In the genomic region with DNA sequence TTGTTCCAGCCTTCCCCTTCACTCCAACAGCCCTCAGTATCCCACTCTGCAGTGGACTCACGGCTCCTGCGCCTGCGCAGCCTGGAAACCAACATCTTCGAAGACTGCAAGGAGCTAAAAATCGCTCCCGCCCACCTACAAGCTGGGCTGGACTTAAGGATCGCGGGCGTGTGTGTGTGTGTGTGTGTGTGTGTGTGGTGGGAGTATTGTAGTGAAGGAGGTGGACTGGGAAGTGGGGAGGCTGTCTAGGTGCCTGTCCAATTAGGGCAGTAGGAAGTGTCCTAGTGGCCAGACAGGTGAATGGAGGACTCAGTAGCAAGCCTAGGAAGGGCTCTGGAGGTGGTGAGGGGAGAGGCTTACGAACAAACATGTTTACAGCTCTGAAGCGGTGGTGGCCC, we compare ENCODE assay signal across 8 mouse cellular contexts. TPM values are rescaled to one million over a fixed set of nuclear protein-coding genes. Genes with fewer than 3 reads are reported as not detected.
A peak's percentile ranks its signal among the peaks of the same experiment; 100 is the strongest.
DNase-seq lines count a peak whose midpoint lies in the region; ATAC-seq lines count a peak whose summit lies in the region.
"Had no signal": no experiment of that assay in that cellular context is flagged by ENCODE, and none has a peak within 500 bp of the region (broad histone marks: within the 10 kb centered on the region; RNA-seq: fewer than 3 reads in every experiment).

No protein-coding gene starts in this region.

- no peak overlapping the region for H3K27ac ChIP-seq in forebrain, embryonic 12.5 days
- peak overlapping the region; percentile 79 for H3K27ac ChIP-seq in neural tube, embryonic 14.5 days (ENCODE audit: low read depth, low read length)
- H3K27ac ChIP-seq: macrophage had no signal

- DNase-seq in layer of hippocampus, postnatal 10 days (ENCODE audit: low spot score in 2 of 2), result peak; percentile 31 to 59
- DNase-seq in gastrocnemius, postnatal 14 days, result no peak
- DNase-seq in urinary bladder, postnatal 36 days (ENCODE audit: low spot score in 2 of 2), result no peak

- H3K4me3 ChIP-seq in megakaryocyte, embryonic 14.5 days (replicated peaks), result peak overlapping the region; percentile 14
- peak overlapping the region; percentile 70 for H3K4me3 ChIP-seq in forebrain, embryonic 12.5 days (replicated peaks)
- H3K4me3 ChIP-seq in neural tube, embryonic 14.5 days (ENCODE audit: low read depth, low read length), result peak overlapping the region; percentile 69

- H3K9me3 ChIP-seq in megakaryocyte, embryonic 14.5 days, result no peaks in the 10 kb centered on the region
- H3K9me3 ChIP-seq in forebrain, embryonic 12.5 days, result no peaks in the 10 kb centered on the region
- no peaks in the 10 kb centered on the region for H3K9me3 ChIP-seq in neural tube, embryonic 14.5 days (ENCODE audit: control insufficient read depth, low read length)

- no peak for ATAC-seq in megakaryocyte, adult 5-6 weeks (ENCODE audit: poor library complexity, severe bottlenecking)
- ATAC-seq in forebrain, embryonic 12.5 days (ENCODE audit: low FRiP score), result peak; percentile 27; the same call in 1 of the 2 replicates
- ATAC-seq in neural tube, embryonic 14.5 days (ENCODE audit: low read depth), result peak; percentile 59

- intact Hi-C loops in gastrocnemius, postnatal 14 days (cut with DNase I; ENCODE audit: low total_unique reads), result no loop called here

- H3K4me2 ChIP-seq in forebrain, embryonic 12.5 days, result peak overlapping the region; percentile 98
- peak overlapping the region; percentile 69 for H3K4me2 ChIP-seq in neural tube, embryonic 14.5 days (ENCODE audit: low read depth, low read length)

- peaks cover 30% of the 10 kb centered on the region for H3K4me1 ChIP-seq in megakaryocyte, embryonic 14.5 days
- H3K4me1 ChIP-seq in forebrain, embryonic 12.5 days, result peaks cover 29% of the 10 kb centered on the region
- H3K4me1 ChIP-seq in neural tube, embryonic 14.5 days (ENCODE audit: control insufficient read depth, insufficient read depth, low read length), result 0 out of 2 replicates have a peak, but pooled peaks cover 4% of the 10 kb centered on the region

- no peaks in the 10 kb centered on the region for H3K36me3 ChIP-seq in megakaryocyte, embryonic 14.5 days (replicated peaks; ENCODE audit: low read length)
- H3K36me3 ChIP-seq in forebrain, embryonic 12.5 days (replicated peaks), result no peaks in the 10 kb centered on the region
- H3K36me3 ChIP-seq in neural tube, embryonic 14.5 days (ENCODE audit: control insufficient read depth, insufficient read depth, low read length), result no peaks in the 10 kb centered on the region

- peaks cover 73% of the 10 kb centered on the region for H3K27me3 ChIP-seq in megakaryocyte, embryonic 14.5 days (replicated peaks)
- H3K27me3 ChIP-seq in forebrain, embryonic 12.5 days, result peaks cover 72% of the 10 kb centered on the region
- peaks cover 5% of the 10 kb centered on the region; the same call in 1 of the 2 replicates for H3K27me3 ChIP-seq in neural tube, embryonic 14.5 days (ENCODE audit: control insufficient read depth, insufficient read depth, low read length)

- WGBS in forebrain, embryonic 12.5 days, result 3% methylated on average over 11 of the region's 11 CpGs
- WGBS in neural tube, embryonic 14.5 days, result 2% methylated on average over 11 of the region's 11 CpGs

- H3K9ac ChIP-seq in forebrain, embryonic 12.5 days, result peak overlapping the region; percentile 69; the same call in 1 of the 2 replicates
- peak overlapping the region; percentile 84 for H3K9ac ChIP-seq in neural tube, embryonic 14.5 days (replicated peaks; ENCODE audit: low read depth, low read length)

RNA-seq across cellular contexts. Expression of gene Rtbdn, which starts 1.6 kb away (rescaled TPM):
- polyA plus RNA-seq in megakaryocyte, embryonic 14.5 days (2012; ENCODE audit: insufficient read depth, low replicate concordance), result not detected in 2 replicates
- not detected in 2 replicates for total RNA-seq in megakaryocyte, adult 5-6 weeks (2015)
- total RNA-seq in megakaryocyte, adult 5-6 weeks (2017), result not detected in 2 replicates
- 0.88 and 1.6 TPM in 2 replicates for polyA plus RNA-seq in forebrain, embryonic 12.5 days (2016; fragmentation: Nextera tagmentation; extraction: Ambion mirVana)
- 1 to 10 TPM; 3.1 to 3.6 TPM for total RNA-seq in layer of hippocampus, postnatal 10 days (2021)
- 1.3 and 3.5 TPM in 2 replicates for polyA plus RNA-seq in neural tube, embryonic 14.5 days (2014; fragmentation: Nextera tagmentation; extraction: Ambion mirVana)
- total RNA-seq in gastrocnemius, postnatal 14 days (2021), result not detected
- polyA plus RNA-seq: macrophage had no signal

RNA-seq across cellular contexts. Expression of gene Mast1, which starts 8.1 kb away (rescaled TPM):
- polyA plus RNA-seq in megakaryocyte, embryonic 14.5 days (2012; ENCODE audit: insufficient read depth, low replicate concordance), result 0.20 TPM in 1 of 2 replicates, not detected in the other
- total RNA-seq in megakaryocyte, adult 5-6 weeks (2015), result 0.02 TPM in 1 of 2 replicates, not detected in the other
- total RNA-seq in megakaryocyte, adult 5-6 weeks (2017), result 0.07 and 0.08 TPM in 2 replicates
- 29.3 and 35.3 TPM in 2 replicates for polyA plus RNA-seq in forebrain, embryonic 12.5 days (2016; fragmentation: Nextera tagmentation; extraction: Ambion mirVana)
- 100 to 1,000 TPM; 162 to 169 TPM for total RNA-seq in layer of hippocampus, postnatal 10 days (2021)
- polyA plus RNA-seq in neural tube, embryonic 14.5 days (2014; fragmentation: Nextera tagmentation; extraction: Ambion mirVana), result 75.6 and 79.8 TPM in 2 replicates
- under 1 TPM in 1 of 2 experiments, not detected in 1; 0.07 TPM for total RNA-seq in gastrocnemius, postnatal 14 days (2021)

RNA-seq across cellular contexts. Expression of gene Gm49661, which starts 24.0 kb away (rescaled TPM):
- polyA plus RNA-seq in megakaryocyte, embryonic 14.5 days (2012; ENCODE audit: insufficient read depth, low replicate concordance), result not detected in 2 replicates
- total RNA-seq in megakaryocyte, adult 5-6 weeks (2015), result 3.2 TPM in 1 of 2 replicates, not detected in the other
- not detected in 2 replicates for total RNA-seq in megakaryocyte, adult 5-6 weeks (2017)
- polyA plus RNA-seq in forebrain, embryonic 12.5 days (2016; fragmentation: Nextera tagmentation; extraction: Ambion mirVana), result not detected in 2 replicates
- total RNA-seq in layer of hippocampus, postnatal 10 days (2021), result not detected
- not detected in 2 replicates for polyA plus RNA-seq in neural tube, embryonic 14.5 days (2014; fragmentation: Nextera tagmentation; extraction: Ambion mirVana)
- total RNA-seq in gastrocnemius, postnatal 14 days (2021), result not detected
- polyA plus RNA-seq: macrophage had no signal

RNA-seq across cellular contexts. Expression of gene Prdx2, which starts 24.2 kb away (rescaled TPM):
- polyA plus RNA-seq in megakaryocyte, embryonic 14.5 days (2012; ENCODE audit: insufficient read depth, low replicate concordance), result 68.6 and 73.1 TPM in 2 replicates
- 180 and 184 TPM in 2 replicates for total RNA-seq in megakaryocyte, adult 5-6 weeks (2015)
- 230 and 256 TPM in 2 replicates for total RNA-seq in megakaryocyte, adult 5-6 weeks (2017)
- polyA plus RNA-seq in forebrain, embryonic 12.5 days (2016; fragmentation: Nextera tagmentation; extraction: Ambion mirVana), result 1,271 and 1,280 TPM in 2 replicates
- 100 to 1,000 TPM; 492 to 505 TPM for total RNA-seq in layer of hippocampus, postnatal 10 days (2021)
- 1,214 and 1,252 TPM in 2 replicates for polyA plus RNA-seq in neural tube, embryonic 14.5 days (2014; fragmentation: Nextera tagmentation; extraction: Ambion mirVana)
- 100 to 1,000 TPM; 224 to 248 TPM for total RNA-seq in gastrocnemius, postnatal 14 days (2021)

RNA-seq across cellular contexts. Expression of gene Rnaseh2a, which starts 24.3 kb away (rescaled TPM):
- polyA plus RNA-seq in megakaryocyte, embryonic 14.5 days (2012; ENCODE audit: insufficient read depth, low replicate concordance), result 248 and 286 TPM in 2 replicates
- total RNA-seq in megakaryocyte, adult 5-6 weeks (2015), result 56.8 and 75.8 TPM in 2 replicates
- total RNA-seq in megakaryocyte, adult 5-6 weeks (2017), result 41.1 and 49.0 TPM in 2 replicates
- 117 and 124 TPM in 2 replicates for polyA plus RNA-seq in forebrain, embryonic 12.5 days (2016; fragmentation: Nextera tagmentation; extraction: Ambion mirVana)
- 10 to 100 TPM; 36.8 to 44.3 TPM for total RNA-seq in layer of hippocampus, postnatal 10 days (2021)
- polyA plus RNA-seq in neural tube, embryonic 14.5 days (2014; fragmentation: Nextera tagmentation; extraction: Ambion mirVana), result 45.7 and 48.0 TPM in 2 replicates
- total RNA-seq in gastrocnemius, postnatal 14 days (2021), result 10 to 100 TPM; 22.6 to 28.4 TPM

Comparison
In these comparisons a context has a peak if more than half of its experiments do, and no peak if none do; other contexts are left out.
1. H3K4me3 ChIP-seq: peak in every context shown above with its lines; median percentile 70 in forebrain, embryonic 12.5 days; 69 in neural tube, embryonic 14.5 days; 14 in megakaryocyte, embryonic 14.5 days.
2. DNase-seq: peak in layer of hippocampus, postnatal 10 days (2 of 2); none in gastrocnemius, postnatal 14 days (single experiment) and urinary bladder, postnatal 36 days (0 of 2).
3. RNA of gene Rtbdn, which starts 1.6 kb away (total RNA-seq): 3.1 to 3.6 TPM in layer of hippocampus, postnatal 10 days; not detected in megakaryocyte, adult 5-6 weeks and not detected in gastrocnemius, postnatal 14 days; every median in the first group is over 4 times any median in the second.
4. RNA of gene Mast1, which starts 8.1 kb away (total RNA-seq): 162 to 169 TPM in layer of hippocampus, postnatal 10 days; 0.02 to 0.08 TPM in megakaryocyte, adult 5-6 weeks and 0.07 TPM in gastrocnemius, postnatal 14 days; every median in the first group is over 100 times any median in the second.